Mouse (Mus musculus): ENCODE results near the gene Rnd2. TPM values are rescaled to one million over a fixed set of nuclear protein-coding genes. Genes with fewer than 3 reads are reported as not detected.
"Not testable (repeated sequence)": the region's sequence is repeated elsewhere in the genome, so short reads cannot be mapped to it uniquely, and the experiment has no call there.

The Rnd2 gene
- polyA plus RNA-seq, 1 experiment from 2014 or later: 3.9 TPM

GRCm38 (mm10) chr11:101431327-101431726, 33.5 kb upstream of the Rnd2 start:
- ATAC-seq: no peak
- Histone ChIP-seq H3K9ac (no peak overlapping the region), H3K4me1 (peaks cover 20% of the 10 kb centered on the region), H3K4me2 (no peak overlapping the region), H3K9me3 (replicated peaks) (no peaks in the 10 kb centered on the region), H3K27ac (no peak overlapping the region), H3K4me3 (no peak overlapping the region), H3K36me3 (peaks cover 72% of the 10 kb centered on the region), H3K27me3 (replicated peaks) (no peaks in the 10 kb centered on the region)
- WGBS (ENCODE audit: insufficient replicate concordance): 81% methylated on average over 9 of the region's 9 CpGs

GRCm38 (mm10) chr11:101433396-101433795, 31.4 kb upstream of the Rnd2 start:
- Histone ChIP-seq H3K27me3 (replicated peaks) (no peaks in the 10 kb centered on the region), H3K9ac (no peak overlapping the region), H3K36me3 (peaks cover 72% of the 10 kb centered on the region), H3K4me3 (no peak overlapping the region), H3K4me2 (no peak overlapping the region), H3K4me1 (peaks cover 8% of the 10 kb centered on the region), H3K27ac (no peak overlapping the region), H3K9me3 (replicated peaks) (no peaks in the 10 kb centered on the region)
- no peak for ATAC-seq
- 90% methylated on average over 13 of the region's 13 CpGs for WGBS (ENCODE audit: insufficient replicate concordance)

- Histone ChIP-seq H3K27ac (no peak overlapping the region), H3K4me3 (no peak overlapping the region), H3K4me1 (peaks cover 8% of the 10 kb centered on the region), H3K9me3 (replicated peaks) (no peaks in the 10 kb centered on the region), H3K9ac (no peak overlapping the region), H3K36me3 (peaks cover 50% of the 10 kb centered on the region), H3K4me2 (no peak overlapping the region), H3K27me3 (replicated peaks) (no peaks in the 10 kb centered on the region)
- ATAC-seq: 0 out of 2 replicates have a peak, but pooled peaks have one; percentile 35
- WGBS (ENCODE audit: insufficient replicate concordance): 45% methylated on average over 4 of the region's 4 CpGs
Measured at GRCm38 (mm10) chr11:101435831-101436230, 29.0 kb upstream of the Rnd2 start.

- no peak overlapping the region for H3K27ac ChIP-seq
- no peak overlapping the region for H3K4me2 ChIP-seq
- no peaks in the 10 kb centered on the region for H3K9me3 ChIP-seq (replicated peaks)
- H3K9ac ChIP-seq: no peak overlapping the region
- peaks cover 40% of the 10 kb centered on the region for H3K36me3 ChIP-seq
- no peak for ATAC-seq
- 81% methylated on average over 4 of the region's 4 CpGs for WGBS (ENCODE audit: insufficient replicate concordance)
- H3K4me3 ChIP-seq: no peak overlapping the region
- peaks cover 8% of the 10 kb centered on the region for H3K4me1 ChIP-seq
- no peaks in the 10 kb centered on the region for H3K27me3 ChIP-seq (replicated peaks)
Measured at GRCm38 (mm10) chr11:101436916-101437315, 27.9 kb upstream of the Rnd2 start.

- not testable (repeated sequence) for H3K27me3 ChIP-seq (replicated peaks); H3K27ac ChIP-seq; H3K4me2 ChIP-seq; ATAC-seq; H3K4me3 ChIP-seq; H3K9ac ChIP-seq; H3K9me3 ChIP-seq (replicated peaks)
- 36% methylated on average over 3 of the region's 3 CpGs for WGBS (ENCODE audit: insufficient replicate concordance)
- peaks cover 10% of the 10 kb centered on the region for H3K4me1 ChIP-seq
- H3K36me3 ChIP-seq: peaks cover 33% of the 10 kb centered on the region
Measured at GRCm38 (mm10) chr11:101438006-101438405, 26.8 kb upstream of the Rnd2 start.

- peaks cover 28% of the 10 kb centered on the region for H3K4me1 ChIP-seq
- H3K27me3 ChIP-seq (replicated peaks); ATAC-seq; H3K9me3 ChIP-seq (replicated peaks): not testable (repeated sequence)
- peak overlapping the region; percentile 90 for H3K4me2 ChIP-seq
- H3K36me3 ChIP-seq: peaks cover 36% of the 10 kb centered on the region
- peak overlapping the region; percentile 83; the same call in 1 of the 2 replicates for H3K27ac ChIP-seq
- H3K9ac ChIP-seq: peak overlapping the region; percentile 66; the same call in 1 of the 2 replicates
- peak overlapping the region; percentile 89 for H3K4me3 ChIP-seq
- WGBS (ENCODE audit: insufficient replicate concordance): 23% methylated on average over 15 of the region's 15 CpGs
Measured at GRCm38 (mm10) chr11:101441450-101442126, 23.2 kb upstream of the Rnd2 start.

- Histone ChIP-seq H3K9ac (peak within 1 kb of the TSS; percentile 92), H3K4me2 (peak within 1 kb of the TSS; percentile 90)
Measured at GRCm38 (mm10) chr11:101442127-101442693, 22.6 kb upstream of the Rnd2 start, which contains the start of gene Rpl27. Gene Rpl27, plus strand, starts transcription at chr11:101442298.

GRCm38 (mm10) chr11:101442760-101443159, 22.0 kb upstream of the Rnd2 start:
- no peaks in the 10 kb centered on the region for H3K27me3 ChIP-seq (replicated peaks)
- peak overlapping the region; percentile 89 for H3K4me3 ChIP-seq
- H3K36me3 ChIP-seq: peaks cover 36% of the 10 kb centered on the region
- 2% methylated on average over 14 of the region's 14 CpGs for WGBS (ENCODE audit: insufficient replicate concordance)
- H3K9ac ChIP-seq: peak overlapping the region; percentile 92
- peak overlapping the region; percentile 83 for H3K27ac ChIP-seq
- ATAC-seq: no peak
- no peaks in the 10 kb centered on the region for H3K9me3 ChIP-seq (replicated peaks)
- peaks cover 33% of the 10 kb centered on the region for H3K4me1 ChIP-seq
- peak overlapping the region; percentile 90 for H3K4me2 ChIP-seq

More at GRCm38 (mm10) chr11:101442127-101442693, 22.6 kb upstream of the Rnd2 start, which contains the start of gene Rpl27:
- WGBS (ENCODE audit: insufficient replicate concordance): under 1% methylated on average over 42 of the region's 42 CpGs
- peaks cover 36% of the 10 kb centered on the region for H3K36me3 ChIP-seq
- no peaks in the 10 kb centered on the region for H3K27me3 ChIP-seq (replicated peaks)
- peak within 1 kb of the TSS; percentile 83 for H3K27ac ChIP-seq
- ATAC-seq: peak; percentile 97
- H3K4me1 ChIP-seq: peaks cover 28% of the 10 kb centered on the region
- no peaks in the 10 kb centered on the region for H3K9me3 ChIP-seq (replicated peaks)
- peak within 1 kb of the TSS; percentile 89 for H3K4me3 ChIP-seq

- Histone ChIP-seq H3K4me3 (no peak overlapping the region), H3K36me3 (peaks cover 36% of the 10 kb centered on the region), H3K9me3 (replicated peaks) (no peaks in the 10 kb centered on the region), H3K27me3 (replicated peaks) (no peaks in the 10 kb centered on the region), H3K27ac (peak overlapping the region; percentile 71), H3K4me2 (no peak overlapping the region), H3K9ac (no peak overlapping the region), H3K4me1 (peaks cover 66% of the 10 kb centered on the region)
- WGBS (ENCODE audit: insufficient replicate concordance): 54% methylated on average over 1 of the region's 1 CpGs
- ATAC-seq: no peak
Measured at GRCm38 (mm10) chr11:101446319-101446718, 18.5 kb upstream of the Rnd2 start.

GRCm38 (mm10) chr11:101446860-101447259, 17.9 kb upstream of the Rnd2 start:
- peaks cover 71% of the 10 kb centered on the region for H3K4me1 ChIP-seq
- H3K36me3 ChIP-seq: peaks cover 36% of the 10 kb centered on the region
- H3K27ac ChIP-seq; ATAC-seq; H3K4me3 ChIP-seq; H3K27me3 ChIP-seq (replicated peaks); H3K9me3 ChIP-seq (replicated peaks); H3K4me2 ChIP-seq; H3K9ac ChIP-seq: not testable (repeated sequence)
- 78% methylated on average over 8 of the region's 8 CpGs for WGBS (ENCODE audit: insufficient replicate concordance)

GRCm38 (mm10) chr11:101447786-101448185, 17.0 kb upstream of the Rnd2 start:
- 79% methylated on average over 5 of the region's 5 CpGs for WGBS (ENCODE audit: insufficient replicate concordance)
- Histone ChIP-seq H3K4me1 (peaks cover 79% of the 10 kb centered on the region), H3K36me3 (peaks cover 35% of the 10 kb centered on the region)

GRCm38 (mm10) chr11:101448274-101448746, 16.5 kb upstream of the Rnd2 start, which contains the start of gene Ifi35:
Gene Ifi35, plus strand, starts transcription at chr11:101448407.
- 6% methylated on average over 10 of the region's 10 CpGs for WGBS (ENCODE audit: insufficient replicate concordance)
- Histone ChIP-seq H3K4me2 (peak within 1 kb of the TSS; percentile 85), H3K36me3 (peaks cover 31% of the 10 kb centered on the region), H3K9me3 (replicated peaks) (no peaks in the 10 kb centered on the region), H3K27ac (peak within 1 kb of the TSS; percentile 96), H3K4me1 (peaks cover 74% of the 10 kb centered on the region), H3K4me3 (peak within 1 kb of the TSS; percentile 81), H3K27me3 (replicated peaks) (no peaks in the 10 kb centered on the region), H3K9ac (peak within 1 kb of the TSS; percentile 85)
- peak; percentile 89 for ATAC-seq

More at GRCm38 (mm10) chr11:101447786-101448185, 17.0 kb upstream of the Rnd2 start:
- H3K27ac ChIP-seq: peak overlapping the region; percentile 96
- no peak overlapping the region; the same call in 1 of the 2 replicates for H3K9ac ChIP-seq
- peak overlapping the region; percentile 85 for H3K4me2 ChIP-seq
- H3K9me3 ChIP-seq (replicated peaks): no peaks in the 10 kb centered on the region
- no peaks in the 10 kb centered on the region for H3K27me3 ChIP-seq (replicated peaks)
- ATAC-seq: no peak
- peak overlapping the region; percentile 81 for H3K4me3 ChIP-seq

All from liver, embryonic 12.5 days (tissue).